Comparison of ENCODE assay signal across 28 mouse cellular contexts in genomic region chr11:57664741-57665140, GRCm38 (mm10). TPM values are rescaled to one million over a fixed set of nuclear protein-coding genes. Genes with fewer than 3 reads are reported as not detected.
A peak's percentile ranks its signal among the peaks of the same experiment; 100 is the strongest.
DNase-seq lines count a peak whose midpoint lies in the region; ATAC-seq and TF ChIP-seq lines count a peak whose summit lies in the region.
"Had no signal": no experiment of that assay in that cellular context is flagged by ENCODE, and none has a peak within 500 bp of the region (broad histone marks: within the 10 kb centered on the region; RNA-seq: fewer than 3 reads in every experiment).

No protein-coding gene starts in this region.

- DNase-seq in T-cell, adult 2 months (ENCODE audit: low spot score) = peak; percentile 72
- peak; percentile 79 for DNase-seq in naive thymus-derived CD4-positive, alpha-beta T cell, adult 2 months (ENCODE audit: low read depth)
- peak; percentile 77 for DNase-seq in thymus, postnatal 14 days
- no peak for DNase-seq in stomach, postnatal 0 days (ENCODE audit: low spot score)
- no peak for DNase-seq in lung, postnatal 25 days (ENCODE audit: low spot score)
- DNase-seq in c-Kit-positive CD71-positive TER-119-positive erythroid progenitor cells, embryonic 14.5 days (ENCODE audit: low spot score) = no peak
- DNase-seq: adrenal gland, adult 8-10 months; cerebellum, adult 11-12 months; cerebellum, adult 9-11 months; heart, adult 2 months; heart, postnatal 4 days; kidney, adult 18-20 months; kidney, postnatal 25 days; lung, embryonic 14.5 days; lung, postnatal 36 days had no signal

- 80% methylated on average over 5 of the region's 5 CpGs for WGBS in stomach, postnatal 0 days

- H3K4me3 ChIP-seq in stomach, postnatal 0 days (ENCODE audit: low read depth, low read length) = no peak overlapping the region
- H3K4me3 ChIP-seq: erythroblast, embryonic 14.5 days; heart, adult 2 months; heart, embryonic 12.5 days; hindbrain, embryonic 13.5 days; kidney, embryonic 15.5 days; layer of hippocampus, adult 2 months; left cerebral cortex, adult 2 months; limb, embryonic 12.5 days; liver, embryonic 15.5 days; megakaryocyte, embryonic 14.5 days; midbrain, embryonic 12.5 days; myocyte; neural tube, embryonic 13.5 days had no signal

- no peak overlapping the region for H3K4me2 ChIP-seq in stomach, postnatal 0 days (replicated peaks; ENCODE audit: low read depth)
- H3K4me2 ChIP-seq: heart, embryonic 12.5 days; hindbrain, embryonic 13.5 days; kidney, embryonic 15.5 days; limb, embryonic 12.5 days; liver, embryonic 15.5 days; lung, embryonic 14.5 days; midbrain, embryonic 12.5 days; neural tube, embryonic 13.5 days had no signal

- TF ChIP-seq CTCF in stomach, postnatal 0 days (IDR thresholded peaks at IDR 0.05; ENCODE audit: low read depth) = no peak

- no peak overlapping the region for H3K27ac ChIP-seq in stomach, postnatal 0 days (replicated peaks)
- H3K27ac ChIP-seq: heart, adult 2 months; hindbrain, embryonic 13.5 days; kidney, embryonic 15.5 days; layer of hippocampus, adult 2 months; left cerebral cortex, adult 2 months; limb, embryonic 12.5 days; liver, embryonic 15.5 days; midbrain, embryonic 12.5 days; neural tube, embryonic 13.5 days had no signal

- H3K9me3 ChIP-seq in stomach, postnatal 0 days (ENCODE audit: control insufficient read depth, low read length) = no peaks in the 10 kb centered on the region
- H3K9me3 ChIP-seq: heart, embryonic 12.5 days; hindbrain, embryonic 13.5 days; kidney, embryonic 15.5 days; limb, embryonic 12.5 days; liver, embryonic 15.5 days; midbrain, embryonic 12.5 days; neural tube, embryonic 13.5 days had no signal

- H3K36me3 ChIP-seq in stomach, postnatal 0 days (ENCODE audit: control insufficient read depth, insufficient read depth, low read length) = no peaks in the 10 kb centered on the region
- H3K36me3 ChIP-seq: heart, embryonic 12.5 days; hindbrain, embryonic 13.5 days; kidney, embryonic 15.5 days; limb, embryonic 12.5 days; midbrain, embryonic 12.5 days; neural tube, embryonic 13.5 days had no signal

- no peaks in the 10 kb centered on the region for H3K4me1 ChIP-seq in stomach, postnatal 0 days (replicated peaks; ENCODE audit: control insufficient read depth, insufficient read depth)
- H3K4me1 ChIP-seq: megakaryocyte, embryonic 14.5 days had no signal

- no peak for TF ChIP-seq EP300 in stomach, postnatal 0 days (optimal IDR thresholded peaks at IDR 0.05)

- no peaks in the 10 kb centered on the region for H3K27me3 ChIP-seq in stomach, postnatal 0 days (ENCODE audit: control insufficient read depth, insufficient read depth, low read length)
- H3K27me3 ChIP-seq: heart, embryonic 12.5 days; hindbrain, embryonic 13.5 days; kidney, embryonic 15.5 days; limb, embryonic 12.5 days; liver, embryonic 15.5 days; midbrain, embryonic 12.5 days; neural tube, embryonic 13.5 days had no signal

- no peak for ATAC-seq in stomach, postnatal 0 days (ENCODE audit: low FRiP score, low TSS enrichment)
- ATAC-seq: forebrain, embryonic 16.5 days had no signal

- H3K9ac ChIP-seq in stomach, postnatal 0 days (ENCODE audit: low read length) = no peak overlapping the region
- H3K9ac ChIP-seq: heart, embryonic 12.5 days; hindbrain, embryonic 13.5 days; kidney, embryonic 15.5 days; limb, embryonic 12.5 days; liver, embryonic 15.5 days; lung, embryonic 14.5 days; midbrain, embryonic 12.5 days; neural tube, embryonic 13.5 days had no signal

RNA-seq across cellular contexts. Expression of gene Galnt10, which starts 19.5 kb away (rescaled TPM):
- 8.8 and 9.6 TPM in 2 replicates for polyA plus RNA-seq in stomach, postnatal 0 days (2015; fragmentation: Nextera tagmentation; extraction: Ambion mirVana)

Comparison
In these comparisons a context has a peak if more than half of its experiments do, and no peak if none do; other contexts are left out.
1. DNase-seq: peak in T-cell, adult 2 months (single experiment), naive thymus-derived CD4-positive, alpha-beta T cell, adult 2 months (single experiment) and thymus, postnatal 14 days (single experiment); none in stomach, postnatal 0 days (single experiment), lung, postnatal 25 days (single experiment) and c-Kit-positive CD71-positive TER-119-positive erythroid progenitor cells, embryonic 14.5 days (single experiment).